Mouse (Mus musculus) hindbrain, embryonic 14.5 days (tissue): ENCODE measurements around the gene A630001G21Rik. TPM values are rescaled to one million over a fixed set of nuclear protein-coding genes. Genes with fewer than 3 reads are reported as not detected.

ENCODE experiments used
- ATAC-seq: fragments of 200-750 bp; cut with Nextera tagmentation; 2 replicates; pipeline ENCODE4 v1.8.0; 2017; ENCODE audit warnings: moderate number of reproducible peaks, mild to moderate bottlenecking, moderate TSS enrichment, moderate library complexity; ENCODE audit not compliant: low FRiP score
- DNase-seq: peaks from one replicate; pipeline ENCODE4 v3.0.0-alpha.2; 2015; ENCODE audit warnings: low spot score
- H3K27ac ChIP-seq: fragments of 300-500 bp; sonication (generic); 2 replicates; pipeline ENCODE4 v1.5.1; 2014; ENCODE audit warnings: mild to moderate bottlenecking, moderate library complexity
- H3K27me3 ChIP-seq: fragments of 300-500 bp; sonication (generic); 2 replicates; pipeline ENCODE4 v1.6.1; 2014; ENCODE audit warnings: mild to moderate bottlenecking, low read length, mixed read lengths; ENCODE audit not compliant: control insufficient read depth, insufficient read depth
- H3K36me3 ChIP-seq: fragments of 300-500 bp; sonication (generic); replicated peaks from 2 replicates; pipeline ENCODE4 v1.6.1; 2014; ENCODE audit not compliant: control insufficient read depth, insufficient read depth
- H3K4me1 ChIP-seq: fragments of 300-500 bp; sonication (generic); replicated peaks from 2 replicates; pipeline ENCODE4 v1.6.1; 2014; ENCODE audit warnings: antibody characterized with exemption, low read length, mixed read lengths; ENCODE audit not compliant: control insufficient read depth, insufficient read depth
- H3K4me2 ChIP-seq: fragments of 300-500 bp; sonication (generic); replicated peaks from 2 replicates; pipeline ENCODE4 v1.6.1; 2014; ENCODE audit warnings: mild to moderate bottlenecking, moderate library complexity
- H3K4me3 ChIP-seq: fragments of 300-500 bp; sonication (generic); replicated peaks from 2 replicates; pipeline ENCODE4 v1.5.1; 2014; ENCODE audit warnings: mild to moderate bottlenecking, low read length
- H3K9ac ChIP-seq: fragments of 300-500 bp; sonication (generic); 2 replicates; pipeline ENCODE4 v1.6.1; 2014
- H3K9me3 ChIP-seq: fragments of 300-500 bp; sonication (generic); 2 replicates; pipeline ENCODE4 v1.6.1; 2016; ENCODE audit warnings: low read length; ENCODE audit not compliant: control insufficient read depth
- WGBS: fragments of 180-500 bp; shearing (Covaris S2); extraction: QIAGEN DNeasy Blood & Tissue Kit; methylation state at CpG from one replicate; pipeline ENCODE4 v1.1.7; 2014; 5-methylcytosine and 5-hydroxymethylcytosine counted together
- polyA plus RNA-seq: library from polyadenylated mRNA; unstranded; fragments of >200 nt; fragmentation: Nextera tagmentation; extraction: Ambion mirVana; gene quantifications from 2 replicates; pipeline ENCODE4 v1.2.1, GENCODE M21; 2014

Gene A630001G21Rik
- polyA plus RNA-seq, 1 experiment from 2014 or later, result 0.19 TPM

DNA sequence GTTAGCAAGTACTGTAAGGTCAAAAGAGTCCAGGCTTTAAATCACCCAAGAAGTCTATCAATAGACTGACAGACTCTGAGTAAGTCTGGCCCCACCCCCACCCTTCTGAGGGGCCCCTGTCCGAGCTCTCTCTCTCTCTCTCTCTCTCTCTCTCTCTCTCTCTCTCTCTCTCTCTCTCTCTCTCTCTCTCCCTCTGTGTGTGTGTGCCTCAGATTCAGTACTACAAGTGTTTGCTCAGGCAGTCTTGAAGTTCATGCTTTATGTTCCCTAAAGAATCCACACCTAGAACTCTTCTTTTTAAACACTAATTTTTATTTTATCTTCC is 19.5 kb downstream of the A630001G21Rik start:
- Histone ChIP-seq H3K4me1 (no peaks in the 10 kb centered on the region), H3K9ac (no peak overlapping the region), H3K36me3 (no peaks in the 10 kb centered on the region), H3K4me3 (no peak overlapping the region), H3K27ac (no peak overlapping the region), H3K4me2 (no peak overlapping the region), H3K27me3 (no peaks in the 10 kb centered on the region), H3K9me3 (no peaks in the 10 kb centered on the region)
- 11% methylated on average over 1 of the region's 1 CpGs for WGBS
- DNase-seq (no peak), ATAC-seq (no peak)

GRCm38 (mm10) chr1:85758231-85758968 is 20.0 kb downstream of the A630001G21Rik start:
- Histone ChIP-seq H3K4me3 (no peak overlapping the region), H3K4me2 (no peak overlapping the region), H3K4me1 (no peaks in the 10 kb centered on the region), H3K36me3 (no peaks in the 10 kb centered on the region), H3K27ac (no peak overlapping the region), H3K9ac (no peak overlapping the region), H3K9me3 (no peaks in the 10 kb centered on the region), H3K27me3 (no peaks in the 10 kb centered on the region)
- ATAC-seq (no peak), DNase-seq (no peak)
- WGBS, result 33% methylated on average over 14 of the region's 14 CpGs

DNA sequence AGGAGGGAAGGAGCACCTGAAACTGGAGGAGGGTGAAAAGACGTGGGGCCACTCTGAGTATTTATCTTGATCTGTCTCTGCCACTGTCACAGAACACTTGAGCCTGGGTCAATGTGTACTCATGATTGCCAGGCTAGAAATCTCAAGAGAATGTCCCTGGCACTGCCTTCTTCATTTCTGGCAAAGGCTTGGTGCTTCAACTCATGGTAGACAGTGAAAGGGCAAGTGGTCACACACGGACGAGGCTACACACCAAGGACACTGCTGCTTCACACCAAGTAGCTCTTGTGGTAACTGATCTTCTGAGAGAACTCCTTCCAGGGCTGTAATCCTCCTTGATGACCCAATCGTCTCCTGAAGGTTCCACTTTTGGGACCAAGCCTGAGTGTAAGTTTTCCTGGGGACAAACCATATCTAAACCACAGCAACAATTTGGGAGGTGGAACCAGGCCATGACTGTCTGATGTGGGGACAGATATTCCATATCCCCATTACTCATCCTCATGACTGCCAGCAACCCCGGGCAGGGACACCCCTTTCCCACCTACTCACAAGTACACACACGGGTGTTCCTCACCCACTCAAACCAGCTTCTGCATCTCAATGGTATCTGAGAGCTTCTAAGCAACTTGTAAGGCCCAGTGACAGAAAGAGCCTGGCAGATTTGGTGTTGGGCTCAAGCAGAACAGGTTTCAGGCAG is 20.8 kb downstream of the A630001G21Rik start:
- Histone ChIP-seq H3K4me1 (no peaks in the 10 kb centered on the region), H3K27ac (no peak overlapping the region), H3K4me3 (no peak overlapping the region), H3K4me2 (no peak overlapping the region), H3K9ac (no peak overlapping the region), H3K27me3 (no peaks in the 10 kb centered on the region), H3K36me3 (no peaks in the 10 kb centered on the region), H3K9me3 (no peaks in the 10 kb centered on the region)
- DNase-seq (no peak), ATAC-seq (no peak)
- WGBS, result 90% methylated on average over 6 of the region's 6 CpGs

- no peak overlapping the region for H3K27ac ChIP-seq
- no peak for ATAC-seq
- no peaks in the 10 kb centered on the region for H3K36me3 ChIP-seq
- H3K27me3 ChIP-seq, result no peaks in the 10 kb centered on the region
- H3K9ac ChIP-seq, result no peak overlapping the region
- H3K4me2 ChIP-seq, result no peak overlapping the region
- no peaks in the 10 kb centered on the region for H3K4me1 ChIP-seq
- DNase-seq, result no peak
- no peaks in the 10 kb centered on the region for H3K9me3 ChIP-seq
- no peak overlapping the region for H3K4me3 ChIP-seq
- WGBS, result 86% methylated on average over 11 of the region's 11 CpGs
These were observed 26.3 kb downstream of the A630001G21Rik start for GRCm38 (mm10) chr1:85751932-85752680.

DNA sequence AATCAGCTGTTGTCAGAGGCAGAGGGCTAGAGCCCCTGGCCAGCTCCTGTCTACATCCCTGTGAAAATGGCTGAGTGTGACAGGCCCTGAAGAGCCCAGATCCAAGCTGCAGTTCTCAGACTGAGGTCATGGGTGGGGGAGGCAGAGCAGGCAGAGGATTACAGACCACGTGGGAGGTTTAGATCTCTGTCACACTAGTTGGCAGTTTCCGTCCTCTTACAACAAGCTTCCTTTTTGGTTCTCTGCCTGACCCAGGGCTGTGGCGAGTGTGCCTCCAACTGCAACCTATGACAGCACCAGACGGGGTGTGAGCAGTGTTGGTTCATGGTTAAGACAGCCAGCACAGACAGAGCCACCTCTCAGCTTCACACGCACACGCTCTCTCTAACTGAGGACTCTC is 26.9 kb downstream of the A630001G21Rik start:
- no peaks in the 10 kb centered on the region for H3K4me1 ChIP-seq
- ATAC-seq (peak; percentile 31; the same call in 1 of the 2 replicates), DNase-seq (no peak)
- H3K4me3 ChIP-seq, result no peak overlapping the region
- H3K4me2 ChIP-seq, result no peak overlapping the region
- H3K9ac ChIP-seq, result no peak overlapping the region
- H3K9me3 ChIP-seq, result no peaks in the 10 kb centered on the region
- H3K36me3 ChIP-seq, result no peaks in the 10 kb centered on the region
- WGBS, result 67% methylated on average over 6 of the region's 6 CpGs
- no peak overlapping the region for H3K27ac ChIP-seq
- H3K27me3 ChIP-seq, result no peaks in the 10 kb centered on the region

DNA sequence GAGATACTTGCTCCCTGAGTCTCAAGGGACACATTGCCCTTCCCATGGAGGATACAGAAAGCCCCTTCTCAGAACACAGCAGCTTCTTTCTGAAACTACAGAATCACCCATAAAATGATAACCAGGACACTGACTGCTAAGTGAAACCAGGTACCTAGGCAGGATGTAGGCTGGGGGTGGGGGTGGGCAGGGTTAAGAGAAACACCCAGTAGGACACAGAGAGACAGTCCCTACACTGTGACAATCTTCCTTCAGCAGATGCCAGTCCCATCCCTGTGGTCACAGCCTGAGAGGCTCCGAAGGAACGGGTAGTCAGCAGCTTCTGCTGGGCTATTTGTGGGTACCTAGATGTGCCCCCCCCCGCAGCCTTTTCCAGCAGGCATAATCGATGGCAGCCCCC is 27.8 kb downstream of the A630001G21Rik start:
- no peak overlapping the region for H3K27ac ChIP-seq
- DNase-seq, result no peak
- no peak overlapping the region for H3K9ac ChIP-seq
- H3K9me3 ChIP-seq, result no peaks in the 10 kb centered on the region
- H3K4me1 ChIP-seq, result no peaks in the 10 kb centered on the region
- H3K27me3 ChIP-seq, result no peaks in the 10 kb centered on the region
- no peaks in the 10 kb centered on the region for H3K36me3 ChIP-seq
- H3K4me3 ChIP-seq, result no peak overlapping the region
- ATAC-seq, result peak; percentile 14; the same call in 1 of the 2 replicates
- H3K4me2 ChIP-seq, result no peak overlapping the region
- 89% methylated on average over 4 of the region's 4 CpGs for WGBS

GRCm38 (mm10) chr1:85749829-85750228 is 28.6 kb downstream of the A630001G21Rik start:
- no peak overlapping the region for H3K4me3 ChIP-seq
- DNase-seq (no peak), ATAC-seq (no peak)
- no peaks in the 10 kb centered on the region for H3K27me3 ChIP-seq
- no peak overlapping the region for H3K4me2 ChIP-seq
- no peak overlapping the region for H3K9ac ChIP-seq
- no peaks in the 10 kb centered on the region for H3K4me1 ChIP-seq
- no peaks in the 10 kb centered on the region for H3K36me3 ChIP-seq
- no peak overlapping the region for H3K27ac ChIP-seq
- WGBS, result 61% methylated on average over 2 of the region's 2 CpGs
- H3K9me3 ChIP-seq, result no peaks in the 10 kb centered on the region

DNA sequence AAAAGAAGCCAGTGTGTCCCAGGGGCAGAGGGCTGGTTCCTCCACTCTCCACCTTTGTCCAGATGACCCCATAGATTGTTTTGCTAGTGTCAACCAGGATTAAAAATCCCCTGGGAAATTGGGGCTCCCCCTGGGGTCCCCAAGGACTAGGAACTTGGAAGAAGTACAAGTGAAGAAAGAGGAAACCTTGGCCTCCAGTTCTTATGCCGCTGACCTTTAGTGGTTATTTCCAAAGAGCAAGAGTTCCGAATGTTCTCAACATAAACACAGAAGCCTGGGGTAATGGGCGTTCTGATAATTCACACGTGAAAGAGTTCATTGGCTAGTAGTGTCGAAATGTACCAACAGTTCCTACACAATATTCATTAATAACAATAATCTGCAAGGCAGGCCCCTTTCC is 31.9 kb downstream of the A630001G21Rik start:
- Histone ChIP-seq H3K27ac (no peak overlapping the region), H3K4me1 (no peaks in the 10 kb centered on the region), H3K4me3 (no peak overlapping the region), H3K4me2 (no peak overlapping the region), H3K9ac (no peak overlapping the region), H3K9me3 (no peaks in the 10 kb centered on the region), H3K36me3 (no peaks in the 10 kb centered on the region), H3K27me3 (no peaks in the 10 kb centered on the region)
- no peak for DNase-seq
- WGBS, result 89% methylated on average over 5 of the region's 5 CpGs
- ATAC-seq, result no peak

DNA sequence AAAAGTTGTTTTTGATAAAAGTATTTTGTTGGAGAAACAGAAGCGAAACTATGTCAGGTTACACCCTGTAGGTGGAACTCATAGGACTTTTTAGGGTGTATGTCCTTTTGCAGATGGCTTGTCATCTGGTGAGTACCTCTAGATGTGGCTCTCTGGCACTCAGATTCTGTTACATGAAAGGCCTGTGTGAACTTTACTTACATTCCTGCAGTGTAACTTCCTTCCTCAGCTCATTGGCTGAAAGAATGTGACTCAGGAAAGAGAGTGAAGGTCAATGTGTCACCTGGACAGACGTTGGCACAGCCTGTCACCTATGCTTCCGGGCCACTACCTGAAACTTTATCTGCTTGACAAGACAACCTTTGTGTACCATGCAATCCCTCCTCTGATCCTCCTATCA is 33.9 kb downstream of the A630001G21Rik start:
- Histone ChIP-seq H3K27me3 (no peaks in the 10 kb centered on the region), H3K9me3 (no peaks in the 10 kb centered on the region), H3K4me1 (no peaks in the 10 kb centered on the region), H3K27ac (no peak overlapping the region), H3K36me3 (no peaks in the 10 kb centered on the region), H3K4me2 (no peak overlapping the region), H3K9ac (no peak overlapping the region), H3K4me3 (no peak overlapping the region)
- ATAC-seq (no peak), DNase-seq (no peak)
- 96% methylated on average over 3 of the region's 3 CpGs for WGBS
